Mouse (Mus musculus) telencephalon, adult 2 months (tissue): ENCODE measurements at regions not wholly inside any gene's neighbourhood (a gene's known extent, or its start where the extent isn't known, plus 50 kb on each side); places are given as distances from the start of the nearest gene placed in this dataset.

Source experiments
- DNase-seq: peaks from one replicate; pipeline ENCODE4 v3.0.0-alpha.2; 2011; ENCODE audit warnings: low read depth, low spot score

DNA sequence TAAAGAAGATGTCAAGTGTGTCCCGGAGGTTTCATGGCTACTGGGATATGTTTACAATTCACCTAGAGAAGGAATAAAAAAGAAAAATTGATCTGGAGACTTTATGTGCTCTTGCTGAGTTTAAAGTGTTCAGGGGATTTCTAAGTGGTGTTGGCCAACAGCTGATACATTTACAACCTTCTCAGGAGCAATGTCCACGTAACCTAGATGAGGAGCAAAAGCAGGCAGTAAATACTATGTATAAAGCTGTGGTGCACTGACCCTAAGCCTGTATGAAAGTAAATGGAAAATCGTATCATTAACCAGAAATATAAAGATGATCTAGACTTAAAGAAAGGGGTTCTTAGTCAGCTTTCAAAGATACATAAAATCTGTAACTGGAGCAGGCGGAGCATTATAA, 124.3 kb upstream of the Cblb start:
- no peak for DNase-seq

DNA sequence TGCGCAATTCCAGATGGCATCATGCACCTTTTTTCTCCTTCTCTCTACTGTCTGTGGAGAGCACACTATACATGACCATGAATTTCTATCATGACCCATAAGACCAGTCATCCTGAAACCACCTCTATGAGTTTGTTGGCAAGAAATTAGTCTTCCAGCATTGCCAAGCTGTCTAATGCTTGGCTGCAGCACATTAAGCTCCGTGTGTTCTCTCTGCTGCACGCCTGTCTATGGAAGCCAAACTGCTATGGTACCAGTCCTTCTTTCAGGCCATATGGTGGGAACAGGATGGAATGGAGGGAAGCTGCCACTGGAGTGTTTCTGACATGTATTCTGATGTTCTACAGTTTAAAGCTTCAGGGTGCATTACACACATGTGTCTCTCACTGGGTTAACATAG, 121.0 kb upstream of the Cblb start:
- no peak for DNase-seq

DNA sequence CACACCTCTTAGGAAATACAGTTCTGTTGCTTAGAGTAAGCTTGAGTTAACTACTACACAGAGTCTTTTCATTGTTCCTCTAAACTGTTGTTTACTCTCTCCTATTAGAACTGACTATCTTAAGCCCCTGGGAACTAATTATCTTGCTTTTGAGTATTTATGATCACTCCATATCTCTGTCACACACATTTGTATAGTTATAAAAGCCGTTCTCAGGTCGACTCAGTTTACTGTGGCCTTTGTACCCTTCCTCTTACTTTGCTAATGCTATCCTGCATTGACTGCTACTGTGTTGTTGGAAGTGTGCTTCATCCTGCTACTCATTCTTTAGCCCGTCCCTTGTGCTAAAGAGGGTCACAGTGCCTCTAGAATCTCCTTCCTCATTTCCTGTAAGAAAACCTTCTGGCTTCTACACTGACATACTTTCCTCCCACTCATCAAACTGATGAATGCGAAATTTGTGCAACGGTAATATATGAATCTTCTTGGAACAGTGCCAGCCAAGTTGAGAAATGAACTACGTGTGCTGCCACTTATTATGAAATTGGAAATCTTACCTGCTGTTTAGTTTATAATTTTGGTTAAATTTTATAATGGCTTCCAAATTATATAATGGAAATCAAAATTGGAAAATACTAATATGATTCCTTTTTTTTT, 119.8 kb upstream of the Cblb start:
- no peak for DNase-seq

DNA sequence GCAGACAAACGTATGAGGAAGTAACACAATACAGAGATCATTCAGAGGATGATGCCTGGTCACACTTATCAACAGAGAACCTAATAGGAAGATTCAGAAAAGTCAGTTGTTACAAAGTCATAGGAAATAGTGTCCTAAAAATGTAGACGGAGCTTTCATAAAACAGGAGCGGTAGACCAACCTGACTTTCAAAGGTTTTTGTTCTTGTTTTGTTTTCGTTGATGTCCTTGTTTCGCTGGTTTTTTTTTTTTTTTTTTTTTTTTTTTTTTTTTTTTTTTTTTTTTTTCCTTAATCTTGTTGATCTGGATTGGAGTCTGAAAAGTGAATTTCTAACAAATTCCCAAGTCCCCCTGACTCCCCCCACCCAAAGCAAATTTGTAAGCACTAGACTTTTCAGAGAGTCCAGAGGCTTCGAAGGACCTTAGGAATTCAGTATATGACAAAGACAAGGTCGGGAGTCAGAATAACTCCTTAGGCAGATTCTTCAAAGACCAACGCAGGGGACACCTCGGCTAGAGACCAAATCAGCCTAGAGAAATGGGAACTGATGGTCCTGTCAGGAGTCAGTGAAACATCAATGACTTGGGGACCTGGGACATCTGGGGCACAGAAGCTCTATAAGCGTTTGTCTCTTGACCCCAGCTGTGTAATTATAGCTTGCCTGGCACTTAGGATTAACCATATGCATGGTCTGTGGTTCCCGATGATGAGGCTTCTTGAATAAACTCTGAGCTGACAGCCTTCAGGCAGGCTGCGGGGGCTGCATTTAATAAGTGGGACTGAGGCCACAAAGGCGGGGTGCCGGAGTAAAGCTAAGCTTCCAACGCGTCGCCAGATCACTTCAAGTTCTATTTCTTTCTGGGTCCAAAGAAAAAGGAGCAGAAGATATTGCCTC, 115.7 kb upstream of the Cblb start:
- no peak for DNase-seq

DNA sequence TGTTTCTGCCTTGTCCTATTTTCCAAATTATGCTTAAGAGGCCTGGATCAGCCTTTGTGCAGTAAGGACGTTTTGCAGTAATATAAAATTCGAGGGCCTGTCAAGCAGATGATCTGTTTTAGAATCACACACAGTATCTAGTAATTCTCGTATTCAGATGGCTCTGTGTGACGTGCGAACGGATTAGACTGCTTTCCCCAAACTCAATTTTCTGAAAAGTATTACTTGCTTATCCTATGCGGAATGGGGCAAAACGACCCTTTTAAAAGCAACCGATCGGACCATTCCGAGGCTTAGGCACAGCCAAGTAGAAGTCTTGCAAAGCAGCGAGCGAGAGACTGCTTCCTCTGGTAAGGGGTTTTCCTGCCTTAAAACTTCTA, 115.1 kb upstream of the Cblb start:
- no peak for DNase-seq

DNA sequence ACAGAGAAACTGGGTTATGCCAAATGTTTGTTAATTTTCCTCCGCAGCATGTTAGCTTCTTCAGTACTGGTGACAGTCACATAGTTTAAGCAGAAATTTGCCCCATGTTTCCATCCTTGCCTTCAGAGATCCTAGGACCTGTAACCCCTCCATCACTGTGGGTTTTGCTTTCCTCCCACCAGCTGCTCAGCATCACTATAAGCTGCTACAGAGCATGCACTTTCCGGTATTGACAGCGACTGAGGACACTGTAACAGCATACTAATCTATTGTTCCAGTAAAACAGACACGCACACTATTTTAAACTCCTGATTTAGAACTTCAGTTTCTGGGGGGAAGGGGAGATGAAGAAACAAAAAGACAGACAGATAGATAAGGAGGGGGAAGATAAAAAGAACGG, 114.7 kb upstream of the Cblb start:
- no peak for DNase-seq

DNA sequence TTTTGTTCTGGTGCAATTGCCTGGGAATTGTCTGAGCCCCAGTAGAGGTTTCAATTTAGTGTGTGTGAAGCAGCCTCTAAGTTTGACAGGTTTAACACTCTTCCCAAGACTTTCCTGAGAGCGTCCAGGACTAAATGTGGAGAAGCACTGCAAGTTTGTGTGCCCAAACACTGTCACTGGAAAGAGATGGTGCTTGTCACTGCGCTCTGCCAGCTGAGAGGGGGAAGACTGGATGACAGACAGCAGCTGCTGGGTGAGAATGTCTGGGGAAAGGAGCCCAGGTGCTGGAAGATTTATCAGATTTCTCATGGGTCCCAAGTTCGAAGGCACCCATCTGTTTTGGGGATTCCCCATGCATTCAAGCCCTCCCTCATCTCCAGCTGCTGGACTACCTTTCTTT, 114.2 kb upstream of the Cblb start:
- DNase-seq, result no peak

DNA sequence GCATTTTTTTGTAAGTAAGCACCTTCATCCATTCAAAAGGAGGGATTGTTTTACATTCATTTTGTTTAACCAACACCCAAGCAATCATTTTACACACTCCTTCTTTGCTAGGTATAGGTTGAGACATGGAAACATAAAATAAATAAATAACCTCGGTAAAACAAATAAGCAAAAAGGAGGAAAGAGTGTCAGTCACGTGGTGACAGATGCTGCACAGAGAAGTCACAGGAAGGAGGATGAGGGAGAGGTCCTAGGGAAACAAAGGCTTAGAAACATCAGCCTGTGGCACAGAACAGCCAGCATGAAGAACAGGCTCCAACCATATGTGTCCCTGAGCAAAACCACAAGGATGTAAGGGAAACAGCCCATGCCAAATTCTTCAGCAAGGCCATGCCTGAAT, 113.5 kb upstream of the Cblb start:
- no peak for DNase-seq

DNA sequence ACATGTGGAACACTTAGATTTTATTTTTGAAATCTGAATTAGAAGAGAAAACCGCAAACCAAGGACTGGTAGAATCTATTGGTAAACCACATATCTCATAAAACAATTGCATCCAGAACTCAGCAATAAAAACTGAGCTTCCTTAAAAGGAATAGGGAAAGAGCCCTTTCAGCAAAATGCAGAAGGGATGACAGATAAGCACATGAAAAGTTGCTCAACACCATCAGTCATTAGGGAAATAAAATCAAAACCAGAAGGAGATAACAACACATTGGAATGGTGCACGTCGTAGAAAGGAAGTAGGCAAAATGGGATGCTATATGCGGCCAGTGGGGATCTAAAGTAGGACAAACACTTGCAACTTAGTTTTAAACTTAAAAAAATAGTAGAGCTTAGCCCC, 110.0 kb upstream of the Cblb start:
- DNase-seq, result no peak

DNA sequence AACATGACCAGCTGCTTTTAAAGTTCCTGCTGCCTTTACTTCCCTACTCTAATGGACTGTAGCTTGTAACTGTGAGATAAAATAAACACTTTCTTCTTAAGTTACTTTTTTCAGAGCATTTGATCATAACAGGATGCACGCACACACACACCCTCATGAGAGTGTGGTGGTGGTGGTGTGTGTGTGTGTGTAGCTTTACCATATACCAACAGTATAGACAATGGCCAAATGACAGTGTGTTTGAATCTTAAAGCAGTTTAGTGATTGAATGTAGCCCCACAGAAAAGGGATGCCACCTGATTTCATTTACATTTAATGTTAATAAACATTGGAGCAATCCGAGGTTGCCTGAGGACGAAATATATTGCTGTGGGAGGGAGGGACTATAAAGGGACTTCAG, 108.4 kb upstream of the Cblb start:
- DNase-seq, result no peak

DNA sequence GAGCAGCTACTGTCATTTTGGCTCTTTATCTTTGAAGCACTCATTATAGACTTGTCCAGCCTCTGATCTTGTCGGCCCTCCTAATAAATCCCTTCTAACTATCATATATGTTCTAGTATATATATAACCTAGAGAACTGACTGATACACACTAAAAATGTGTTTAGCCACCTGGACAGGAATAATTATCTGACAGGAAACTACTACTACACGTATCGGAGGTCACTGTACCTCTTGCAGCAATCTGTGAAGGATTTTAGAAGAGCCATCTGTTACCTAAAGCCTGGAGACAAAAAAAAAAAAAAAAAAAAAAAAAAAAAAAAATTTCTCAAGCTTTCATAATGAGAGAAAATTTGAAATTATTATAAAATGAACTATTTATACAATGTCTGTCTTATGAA, 105.4 kb upstream of the Cblb start:
- no peak for DNase-seq

DNA sequence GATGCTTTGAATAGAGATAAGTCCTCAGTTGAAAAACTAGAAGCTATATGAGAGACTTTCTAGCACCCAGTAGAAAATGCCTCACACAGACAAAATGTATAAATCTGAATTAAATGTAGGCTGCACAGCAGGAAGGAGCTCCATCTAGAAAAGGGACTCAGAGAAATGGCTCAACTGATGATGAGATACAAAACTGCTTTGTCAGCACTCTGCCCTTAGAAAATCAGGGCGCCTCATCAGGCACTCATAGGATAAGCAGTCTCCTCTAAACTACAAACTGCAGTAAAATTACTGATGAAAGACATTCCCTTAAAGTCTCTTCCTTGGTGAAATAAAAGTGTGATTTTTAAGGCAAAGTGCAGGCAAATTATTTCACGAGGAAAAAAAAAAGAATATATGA, 97.9 kb upstream of the Cblb start:
- DNase-seq, result no peak

DNA sequence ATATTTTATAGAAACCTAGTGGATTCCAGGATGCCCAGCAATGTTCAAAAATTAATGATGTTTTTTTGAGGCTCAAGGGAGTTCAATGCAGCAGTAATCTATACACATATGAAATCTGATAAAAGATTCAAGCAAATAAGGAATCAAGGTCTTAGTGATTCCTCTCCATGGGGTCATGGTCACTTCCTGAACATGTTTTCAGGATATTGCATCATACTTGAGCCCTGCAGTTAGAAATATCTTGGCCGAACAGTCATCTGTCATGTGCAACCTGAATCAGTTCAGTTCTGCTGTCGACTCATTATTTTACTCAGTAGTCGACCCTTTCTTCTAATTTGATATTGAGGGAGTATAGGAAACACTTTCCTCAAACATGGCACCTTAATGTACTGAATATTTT, 97.1 kb upstream of the Cblb start:
- no peak for DNase-seq

DNA sequence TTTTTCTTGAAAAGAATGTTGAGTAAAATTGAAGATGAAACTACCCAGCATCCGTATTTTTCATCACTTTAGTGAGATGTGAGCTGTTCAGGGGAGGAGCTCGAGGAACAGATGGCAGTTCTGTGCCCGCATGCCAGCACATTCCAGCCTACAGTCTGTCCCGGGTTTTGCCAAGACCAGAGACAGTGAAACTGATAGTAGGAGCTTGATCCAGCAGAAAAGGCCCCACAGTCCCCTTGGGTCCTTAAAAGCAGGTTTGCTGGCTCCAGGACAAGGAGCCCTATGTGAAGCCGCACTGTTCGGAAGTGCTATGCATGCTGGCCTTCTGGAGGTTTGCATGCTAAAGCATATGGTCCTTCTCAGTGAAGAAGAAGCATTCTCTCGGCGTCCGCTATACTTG, 93.7 kb upstream of the Cblb start:
- DNase-seq, result peak; percentile 71

DNA sequence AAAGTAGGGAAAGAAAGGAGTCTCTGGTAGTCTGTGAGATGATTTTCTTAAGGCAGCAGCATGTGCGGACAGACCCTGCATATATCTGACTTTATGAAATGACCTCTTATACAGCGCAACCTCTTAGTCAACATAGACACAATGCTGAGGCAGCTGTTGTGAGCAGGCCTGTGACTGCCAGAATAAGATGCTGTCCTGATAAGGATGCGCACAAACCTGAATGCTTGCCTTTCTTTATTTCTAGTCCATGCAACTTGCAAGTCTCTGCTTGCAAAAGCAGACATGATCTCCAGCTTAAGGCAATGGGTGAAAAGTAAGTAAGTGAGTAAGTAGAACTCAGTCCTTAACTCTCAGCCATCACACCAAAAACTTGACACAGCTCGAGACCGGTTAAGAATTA, 92.0 kb upstream of the Cblb start:
- DNase-seq, result no peak

DNA sequence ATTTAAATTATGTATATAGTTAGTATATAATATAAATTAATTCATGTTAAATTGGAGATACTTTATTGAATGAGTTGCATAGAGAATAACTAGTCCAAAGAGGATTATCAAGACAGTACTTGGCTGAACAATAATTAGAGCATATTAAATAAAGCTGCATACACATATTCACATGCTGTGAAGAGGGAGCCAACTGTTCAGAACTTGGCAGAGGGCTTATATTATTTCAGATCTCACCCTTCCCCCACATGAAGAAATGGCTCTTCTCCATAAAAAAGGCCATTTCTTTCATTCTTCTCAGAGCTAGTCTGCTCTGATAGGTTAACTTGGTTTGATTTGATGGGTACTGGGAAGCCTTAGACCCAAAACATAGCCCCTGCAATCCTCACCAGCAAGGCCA, 90.5 kb upstream of the Cblb start:
- DNase-seq, result no peak

DNA sequence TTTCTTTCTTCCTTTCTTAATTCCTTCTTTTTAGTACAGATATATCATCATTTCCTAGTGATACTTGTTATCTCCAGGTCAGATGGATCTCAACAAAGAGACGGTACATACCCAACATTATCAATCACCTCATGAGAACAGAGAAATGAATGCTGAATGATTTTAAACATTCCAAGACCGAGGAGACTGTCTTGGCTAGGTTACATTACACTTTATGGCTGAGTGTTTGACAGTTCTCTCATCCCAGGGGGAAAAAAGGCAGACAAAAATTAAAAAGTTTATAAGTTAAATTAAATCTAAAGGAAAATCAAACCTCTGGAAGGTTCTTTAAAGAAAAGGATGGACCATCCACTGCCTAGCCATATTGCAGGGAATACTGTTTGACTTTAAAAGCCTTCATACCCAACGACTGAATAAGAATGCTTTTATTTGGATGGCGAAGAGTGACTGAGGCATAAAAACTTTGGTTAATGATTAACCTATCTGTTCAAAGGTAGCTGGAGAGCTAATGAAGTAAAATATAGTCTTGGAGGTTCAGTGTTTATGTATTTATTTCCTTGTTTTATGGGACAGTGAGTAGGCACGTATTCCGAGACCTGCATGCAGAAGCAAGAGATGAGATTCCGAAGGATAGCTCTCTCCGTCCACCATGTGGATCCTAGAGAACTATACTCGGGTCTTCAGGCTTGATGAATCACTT, 88.4 kb upstream of the Cblb start:
- no peak for DNase-seq

DNA sequence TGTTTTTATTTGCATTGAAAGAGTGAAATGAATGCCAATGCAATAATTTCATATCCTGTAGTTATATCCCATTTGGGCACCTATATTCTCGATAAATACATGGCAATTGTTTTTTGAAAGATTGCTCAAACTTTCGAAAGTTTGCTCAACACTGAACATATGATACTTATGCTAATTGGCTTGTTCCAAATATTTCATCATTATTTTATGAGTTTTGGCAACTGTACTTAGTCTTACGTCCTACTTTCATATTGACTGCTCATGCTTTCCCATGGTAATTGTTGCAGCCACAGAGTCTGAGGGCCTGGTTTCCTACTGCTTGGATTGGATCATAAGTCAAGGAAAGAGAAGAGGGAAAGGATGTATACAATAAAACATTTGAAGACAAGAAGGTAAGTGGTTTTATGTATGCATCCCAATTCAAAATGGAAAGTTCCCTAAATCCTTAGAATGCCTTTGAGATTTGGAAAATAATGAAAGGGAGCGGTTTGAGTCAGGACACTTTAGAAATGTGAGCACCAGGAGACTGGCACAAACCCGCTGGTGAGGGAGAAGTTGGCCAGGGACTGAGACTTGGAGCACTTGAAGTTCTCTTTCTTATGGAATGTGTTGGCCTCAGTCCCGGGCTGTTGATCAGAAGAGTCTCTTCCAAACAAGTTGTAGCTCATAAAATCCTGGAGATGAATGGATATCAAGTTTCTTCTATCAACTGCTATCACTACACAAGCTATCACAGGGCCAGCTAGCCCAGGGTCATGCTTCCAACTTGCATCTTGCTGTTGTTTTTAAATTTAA, 63.8 kb upstream of the Cblb start:
- DNase-seq, result no peak
